Mouse (Mus musculus) hindbrain, embryonic 14.5 days (tissue): ENCODE data around the gene Ncl. TPM values are rescaled to one million over a fixed set of nuclear protein-coding genes. Genes with fewer than 3 reads are reported as not detected.
A peak's percentile ranks its signal among the peaks of the same experiment; 100 is the strongest.

ENCODE experiments used
- ATAC-seq: fragments of 200-750 bp; cut with Nextera tagmentation; 2 replicates; pipeline ENCODE4 v1.8.0; 2017; ENCODE audit warnings: moderate number of reproducible peaks, mild to moderate bottlenecking, moderate TSS enrichment, moderate library complexity; ENCODE audit not compliant: low FRiP score
- DNase-seq: peaks from one replicate; pipeline ENCODE4 v3.0.0-alpha.2; 2015; ENCODE audit warnings: low spot score
- H3K27ac ChIP-seq: fragments of 300-500 bp; sonication (generic); 2 replicates; pipeline ENCODE4 v1.5.1; 2014; ENCODE audit warnings: mild to moderate bottlenecking, moderate library complexity
- H3K27me3 ChIP-seq: fragments of 300-500 bp; sonication (generic); 2 replicates; pipeline ENCODE4 v1.6.1; 2014; ENCODE audit warnings: mild to moderate bottlenecking, low read length, mixed read lengths; ENCODE audit not compliant: control insufficient read depth, insufficient read depth
- H3K36me3 ChIP-seq: fragments of 300-500 bp; sonication (generic); replicated peaks from 2 replicates; pipeline ENCODE4 v1.6.1; 2014; ENCODE audit not compliant: control insufficient read depth, insufficient read depth
- H3K4me1 ChIP-seq: fragments of 300-500 bp; sonication (generic); replicated peaks from 2 replicates; pipeline ENCODE4 v1.6.1; 2014; ENCODE audit warnings: antibody characterized with exemption, low read length, mixed read lengths; ENCODE audit not compliant: control insufficient read depth, insufficient read depth
- H3K4me2 ChIP-seq: fragments of 300-500 bp; sonication (generic); replicated peaks from 2 replicates; pipeline ENCODE4 v1.6.1; 2014; ENCODE audit warnings: mild to moderate bottlenecking, moderate library complexity
- H3K4me3 ChIP-seq: fragments of 300-500 bp; sonication (generic); replicated peaks from 2 replicates; pipeline ENCODE4 v1.5.1; 2014; ENCODE audit warnings: mild to moderate bottlenecking, low read length
- H3K9ac ChIP-seq: fragments of 300-500 bp; sonication (generic); 2 replicates; pipeline ENCODE4 v1.6.1; 2014
- H3K9me3 ChIP-seq: fragments of 300-500 bp; sonication (generic); 2 replicates; pipeline ENCODE4 v1.6.1; 2016; ENCODE audit warnings: low read length; ENCODE audit not compliant: control insufficient read depth
- WGBS: fragments of 180-500 bp; shearing (Covaris S2); extraction: QIAGEN DNeasy Blood & Tissue Kit; methylation state at CpG from one replicate; pipeline ENCODE4 v1.1.7; 2014; 5-methylcytosine and 5-hydroxymethylcytosine counted together
- polyA plus RNA-seq: library from polyadenylated mRNA; unstranded; fragments of >200 nt; fragmentation: Nextera tagmentation; extraction: Ambion mirVana; gene quantifications from 2 replicates; pipeline ENCODE4 v1.2.1, GENCODE M21; 2014

Ncl gene
- polyA plus RNA-seq, 1 experiment from 2014 or later: 144 TPM

DNA sequence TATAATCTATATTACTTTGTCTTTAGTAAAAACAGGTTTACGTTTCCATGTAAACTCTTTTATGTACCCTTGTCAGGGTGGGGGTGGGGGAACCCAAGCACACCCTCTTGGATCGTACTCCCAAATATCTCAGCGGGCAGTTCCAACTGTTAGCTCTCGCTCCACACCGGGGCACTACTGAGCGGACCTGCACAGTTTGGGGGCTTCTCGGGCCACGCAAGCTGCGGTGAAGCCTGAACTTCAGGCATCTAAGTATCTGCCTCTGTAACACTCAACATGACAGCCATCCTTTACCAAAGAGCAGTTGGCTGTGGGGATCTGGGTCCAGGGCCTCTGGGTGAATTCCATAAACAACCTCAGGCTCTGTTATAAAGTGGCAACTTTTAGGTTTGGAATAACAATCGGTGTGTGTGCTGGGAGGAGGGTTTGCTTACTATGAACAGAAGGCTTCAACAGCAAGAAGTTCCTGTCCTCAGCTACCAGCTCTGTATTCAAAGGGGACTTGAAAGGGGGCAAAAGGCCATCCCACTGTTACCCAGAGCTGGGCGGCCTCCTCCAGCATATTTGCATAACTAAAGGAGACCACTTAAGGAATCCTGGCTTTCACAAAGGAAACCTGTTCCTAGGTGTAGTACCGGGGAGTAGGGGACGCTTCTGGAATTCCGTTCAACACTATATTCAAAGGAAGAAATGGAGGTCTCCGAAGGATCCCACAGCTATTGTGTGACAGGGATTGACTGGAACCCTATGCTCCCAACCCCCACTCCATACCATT lies 48.5 kb downstream of the Ncl start:
- Histone ChIP-seq H3K27ac (no peak overlapping the region), H3K4me1 (0 out of 2 replicates have a peak, but pooled peaks cover 4% of the 10 kb centered on the region), H3K36me3 (no peaks in the 10 kb centered on the region), H3K9me3 (no peaks in the 10 kb centered on the region), H3K4me2 (no peak overlapping the region), H3K27me3 (no peaks in the 10 kb centered on the region), H3K9ac (no peak overlapping the region), H3K4me3 (no peak overlapping the region)
- DNase-seq (no peak), ATAC-seq (no peak)
- WGBS: 11% methylated on average over 15 of the region's 15 CpGs

DNA sequence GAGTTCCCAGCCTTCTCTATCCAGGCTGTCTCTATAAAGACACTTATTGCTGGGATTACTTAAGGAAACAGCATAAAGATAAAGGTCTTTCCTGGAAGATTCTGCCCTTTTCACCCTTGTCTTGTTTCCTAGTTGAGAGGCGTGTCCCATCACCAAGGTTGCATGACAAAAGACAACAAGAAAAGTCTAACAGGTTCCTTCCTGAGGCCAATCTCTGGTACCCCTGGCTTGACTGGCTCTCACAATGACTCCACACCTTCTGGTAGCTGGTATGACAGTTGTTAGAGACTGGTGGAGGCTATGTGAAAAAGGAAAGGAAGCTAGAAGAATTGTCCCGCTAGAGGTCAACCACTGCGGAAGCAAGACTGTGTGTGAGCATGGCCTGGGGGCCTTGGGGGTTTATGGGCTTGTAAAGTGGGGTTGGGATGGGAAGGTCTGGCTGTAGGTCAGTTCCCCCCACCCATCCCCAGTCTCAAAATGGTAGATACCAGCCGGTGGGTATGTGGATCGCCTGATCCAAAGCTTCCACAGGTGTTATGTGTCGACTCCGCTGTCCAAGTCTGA lies 49.8 kb downstream of the Ncl start:
- no peak overlapping the region for H3K27ac ChIP-seq
- 0 out of 2 replicates have a peak, but pooled peaks cover 4% of the 10 kb centered on the region for H3K4me1 ChIP-seq
- H3K27me3 ChIP-seq: peaks cover 8% of the 10 kb centered on the region
- H3K4me2 ChIP-seq: no peak overlapping the region
- DNase-seq: no peak
- H3K4me3 ChIP-seq: no peak overlapping the region
- H3K9me3 ChIP-seq: no peaks in the 10 kb centered on the region
- WGBS: 91% methylated on average over 7 of the region's 7 CpGs
- no peak overlapping the region for H3K9ac ChIP-seq
- ATAC-seq: no peak
- no peaks in the 10 kb centered on the region for H3K36me3 ChIP-seq

DNA sequence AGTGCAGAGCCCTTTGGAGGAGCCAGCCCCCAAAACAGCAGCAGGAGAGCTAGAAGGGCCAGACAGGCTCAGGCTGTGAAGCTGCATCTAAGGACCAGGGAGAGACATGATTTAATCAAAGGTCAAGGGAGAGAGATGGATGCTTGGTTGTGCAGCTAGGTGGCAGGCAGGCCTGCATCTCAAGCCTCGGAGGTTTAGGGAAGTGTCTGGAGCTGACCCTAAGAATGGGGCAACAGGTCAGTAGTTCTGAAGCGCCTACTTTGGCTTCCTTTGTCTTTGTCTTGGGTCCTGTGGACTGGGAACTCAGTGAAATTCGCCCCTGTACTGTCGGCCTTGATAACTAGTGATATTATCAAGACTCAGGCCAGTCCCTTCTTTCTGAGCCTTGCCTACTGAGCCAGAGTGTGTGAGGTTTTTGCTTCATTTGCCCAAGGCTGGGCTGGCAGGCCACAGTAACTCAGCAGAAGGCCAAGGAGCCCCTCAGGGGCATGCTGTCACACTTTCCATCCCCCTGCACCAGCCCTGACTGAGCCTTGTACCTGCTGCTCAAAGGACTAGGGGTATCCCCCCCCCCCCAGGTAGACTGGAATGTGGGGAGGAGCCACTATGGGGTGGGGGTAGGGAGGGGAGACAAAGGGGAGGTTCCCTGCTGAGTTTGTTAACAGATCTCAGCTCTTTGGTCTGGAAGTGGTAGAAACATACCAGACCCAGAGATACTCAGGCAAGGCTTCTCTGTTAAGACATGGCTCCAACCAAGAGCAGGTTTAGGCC lies 51.1 kb downstream of the Ncl start:
- Histone ChIP-seq H3K4me1 (peaks cover 7% of the 10 kb centered on the region; the same call in 1 of the 2 replicates), H3K27me3 (peaks cover 21% of the 10 kb centered on the region), H3K27ac (no peak overlapping the region), H3K9me3 (no peaks in the 10 kb centered on the region), H3K4me3 (no peak overlapping the region), H3K9ac (no peak overlapping the region), H3K36me3 (no peaks in the 10 kb centered on the region), H3K4me2 (no peak overlapping the region)
- ATAC-seq: no peak
- no peak for DNase-seq
- WGBS: 34% methylated on average over 4 of the region's 4 CpGs

DNA sequence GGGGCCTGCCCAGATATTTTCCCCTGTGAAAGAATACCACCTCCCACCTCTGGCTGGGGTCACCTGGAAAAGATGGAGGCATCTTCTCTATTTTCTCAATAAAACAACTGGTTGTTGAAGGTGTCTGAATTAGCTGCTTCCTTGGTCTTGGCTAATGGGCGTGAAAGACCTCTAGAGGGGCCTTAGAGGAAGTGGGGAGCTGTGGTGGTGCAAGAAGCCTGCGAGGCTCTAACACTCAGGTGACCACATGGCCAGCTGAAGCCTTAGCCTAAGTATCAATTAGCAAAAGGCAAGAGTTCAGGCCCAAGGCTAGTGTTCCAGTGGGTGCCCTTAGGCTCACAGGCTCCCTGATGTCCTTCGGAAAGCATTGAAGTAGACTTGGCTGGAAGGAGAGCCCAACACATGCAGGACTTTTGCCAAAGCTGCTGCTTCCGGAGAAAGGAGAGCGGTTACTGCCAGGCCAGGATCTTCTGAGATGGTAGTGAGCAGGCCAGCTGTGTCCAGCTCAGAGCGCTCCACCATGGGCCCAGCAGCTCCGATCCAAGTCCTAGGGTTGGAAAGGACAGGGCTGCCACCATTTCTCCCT lies 51.9 kb downstream of the Ncl start:
- H3K27ac ChIP-seq: no peak overlapping the region
- 85% methylated on average over 7 of the region's 7 CpGs for WGBS
- H3K9ac ChIP-seq: no peak overlapping the region
- DNase-seq (no peak), ATAC-seq (no peak)
- peaks cover 27% of the 10 kb centered on the region for H3K27me3 ChIP-seq
- H3K9me3 ChIP-seq: no peaks in the 10 kb centered on the region
- peaks cover 7% of the 10 kb centered on the region; the same call in 1 of the 2 replicates for H3K4me1 ChIP-seq
- no peak overlapping the region for H3K4me2 ChIP-seq
- H3K4me3 ChIP-seq: no peak overlapping the region
- no peaks in the 10 kb centered on the region for H3K36me3 ChIP-seq

DNA sequence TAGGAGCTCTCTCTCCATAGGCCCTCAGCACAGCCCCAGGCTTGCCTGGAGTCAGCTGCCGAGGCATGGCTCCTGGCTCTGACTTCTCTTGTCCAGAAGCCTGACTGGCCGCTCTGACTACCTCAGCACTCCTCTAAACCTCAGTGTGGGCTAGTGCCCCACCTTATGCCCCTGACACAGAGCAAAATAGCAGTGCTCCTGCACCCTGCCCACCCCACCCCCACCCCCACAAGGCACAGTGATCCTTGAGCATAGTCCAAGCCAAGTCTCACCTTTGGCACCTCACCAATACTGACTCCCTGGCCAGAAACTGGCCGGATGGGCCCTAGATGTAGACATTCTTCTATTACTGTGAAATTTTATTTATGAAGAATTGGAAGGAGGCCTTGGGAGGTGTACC lies 52.5 kb downstream of the Ncl start:
- 91% methylated on average over 3 of the region's 3 CpGs for WGBS
- peaks cover 7% of the 10 kb centered on the region; the same call in 1 of the 2 replicates for H3K4me1 ChIP-seq
- no peak overlapping the region for H3K27ac ChIP-seq
- ATAC-seq (no peak), DNase-seq (no peak)
- no peaks in the 10 kb centered on the region for H3K9me3 ChIP-seq
- H3K4me2 ChIP-seq: no peak overlapping the region
- no peak overlapping the region for H3K4me3 ChIP-seq
- no peak overlapping the region for H3K9ac ChIP-seq
- no peaks in the 10 kb centered on the region for H3K36me3 ChIP-seq
- H3K27me3 ChIP-seq: peaks cover 32% of the 10 kb centered on the region

DNA sequence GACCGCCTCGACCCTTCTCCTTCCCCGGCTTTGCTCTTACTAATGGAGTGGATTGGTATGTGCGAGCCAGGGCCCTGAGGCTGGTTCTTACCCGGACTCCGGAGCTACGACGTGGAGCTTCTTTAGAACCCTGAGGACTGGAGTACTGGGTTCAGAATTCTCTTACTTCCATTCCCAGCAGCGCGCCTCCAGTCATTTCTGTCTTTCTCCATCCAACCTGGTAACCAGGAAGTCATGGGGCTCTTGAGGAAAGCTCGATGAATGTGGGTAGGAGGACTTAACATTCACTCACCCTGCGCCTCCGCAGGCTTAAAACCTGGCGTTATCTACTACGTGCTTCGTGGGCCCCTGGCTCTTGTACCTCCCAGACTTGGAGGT lies 55.3 kb downstream of the Ncl start:
- peak overlapping the region; percentile 73 for H3K4me3 ChIP-seq
- 3% methylated on average over 16 of the region's 16 CpGs for WGBS
- DNase-seq (no peak), ATAC-seq (no peak)
- H3K9ac ChIP-seq: peak overlapping the region; percentile 77
- no peak overlapping the region for H3K27ac ChIP-seq
- peaks cover 38% of the 10 kb centered on the region for H3K27me3 ChIP-seq
- no peaks in the 10 kb centered on the region for H3K36me3 ChIP-seq
- peaks cover 3% of the 10 kb centered on the region; the same call in 1 of the 2 replicates for H3K4me1 ChIP-seq
- no peaks in the 10 kb centered on the region for H3K9me3 ChIP-seq
- peak overlapping the region; percentile 98 for H3K4me2 ChIP-seq

DNA sequence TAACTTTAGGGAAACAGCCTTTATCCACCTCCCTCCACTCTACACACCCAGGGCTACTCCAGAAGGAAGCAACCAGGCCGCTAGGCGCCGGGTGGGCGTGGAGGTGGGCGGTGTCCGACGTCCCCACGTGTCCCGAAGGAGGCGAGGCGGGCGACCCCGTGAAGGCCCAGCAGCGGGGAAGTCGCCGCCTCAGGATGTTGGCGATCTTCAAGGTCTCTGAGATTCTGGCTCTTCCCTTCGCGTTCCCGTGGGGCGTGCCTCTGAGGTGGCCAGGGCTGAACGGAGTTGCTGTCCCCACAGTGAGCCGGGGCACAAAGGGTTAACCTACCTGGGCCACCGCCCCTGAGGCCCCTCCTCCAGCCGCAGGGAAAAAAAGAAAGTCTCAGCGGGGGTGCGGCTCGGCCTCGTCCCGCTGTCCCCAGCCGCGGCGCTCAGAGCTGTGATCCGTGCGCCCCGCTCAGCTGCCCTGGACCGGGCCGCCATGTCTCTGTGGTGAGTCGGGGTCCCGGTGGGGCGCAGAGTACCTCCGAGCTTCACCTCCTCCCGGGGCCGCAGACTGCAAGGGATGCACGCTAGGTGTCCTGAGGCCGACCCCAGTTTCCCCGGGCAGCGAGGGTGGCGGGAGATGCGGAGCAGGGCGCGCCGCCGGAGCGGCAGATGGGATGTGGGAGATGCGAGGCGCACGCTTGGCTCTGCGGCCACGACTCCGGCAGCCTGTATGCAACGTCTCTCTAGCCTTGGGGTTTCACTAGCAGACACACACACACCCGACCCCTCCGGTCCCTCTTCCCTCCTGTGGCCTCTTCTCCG lies 55.9 kb downstream of the Ncl start:
- Histone ChIP-seq H3K36me3 (no peaks in the 10 kb centered on the region), H3K9me3 (no peaks in the 10 kb centered on the region), H3K4me3 (peak overlapping the region; percentile 73), H3K9ac (peak overlapping the region; percentile 77), H3K27ac (no peak overlapping the region), H3K4me1 (peaks cover 3% of the 10 kb centered on the region; the same call in 1 of the 2 replicates), H3K4me2 (peak overlapping the region; percentile 98), H3K27me3 (peaks cover 38% of the 10 kb centered on the region)
- DNase-seq (peak; percentile 63), ATAC-seq (peak; percentile 77)
- WGBS: under 1% methylated on average over 65 of the region's 65 CpGs

DNA sequence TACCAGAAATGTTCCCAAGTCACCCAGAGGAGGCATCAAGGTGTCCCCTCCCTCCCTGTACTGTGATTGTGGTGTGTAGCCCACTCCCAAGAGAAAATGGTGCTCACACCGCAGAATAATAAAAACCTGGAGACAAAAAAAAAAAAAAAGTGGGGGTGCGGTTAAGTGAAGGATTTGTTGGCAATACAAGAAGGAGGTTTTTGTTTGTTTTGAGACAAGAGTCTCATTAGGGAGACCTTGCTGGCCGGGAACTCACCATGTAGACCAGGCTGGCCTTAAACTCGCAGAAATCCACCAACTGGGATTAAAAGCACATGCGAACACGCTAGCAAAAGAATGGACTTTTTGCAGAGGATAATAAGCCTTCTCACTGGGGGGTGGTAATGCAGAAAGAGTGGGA lies 56.7 kb downstream of the Ncl start, which contains the start of gene B3gnt7:
B3gnt7 (plus strand) TSS at position 301 of the 400 bp plus-strand sequence.
- Histone ChIP-seq H3K27ac (no peak within 1 kb of the TSS), H3K4me3 (peak within 1 kb of the TSS; percentile 73), H3K36me3 (no peaks in the 10 kb centered on the region), H3K4me1 (peaks cover 3% of the 10 kb centered on the region; the same call in 1 of the 2 replicates), H3K9me3 (no peaks in the 10 kb centered on the region), H3K9ac (peak within 1 kb of the TSS; percentile 77), H3K27me3 (peaks cover 38% of the 10 kb centered on the region), H3K4me2 (peak within 1 kb of the TSS; percentile 98)
- ATAC-seq (no peak), DNase-seq (no peak)
- WGBS: 26% methylated on average over 6 of the region's 6 CpGs
